Mouse (Mus musculus): Measurements from ENCODE around the gene Gm20388. TPM values are rescaled to one million over a fixed set of nuclear protein-coding genes. Genes with fewer than 3 reads are reported as not detected.
"Not testable (repeated sequence)": the region's sequence is repeated elsewhere in the genome, so short reads cannot be mapped to it uniquely, and the experiment has no call there.

Gene Gm20388
- polyA plus RNA-seq, 1 experiment from 2014 or later: 3.6 TPM

GRCm38 (mm10) chr8:123419711-123420110, 3509.1 kb downstream of the Gm20388 start:
- 82% methylated on average over 4 of the region's 4 CpGs for WGBS
- H3K36me3 ChIP-seq (replicated peaks): peaks cover 31% of the 10 kb centered on the region

DNA sequence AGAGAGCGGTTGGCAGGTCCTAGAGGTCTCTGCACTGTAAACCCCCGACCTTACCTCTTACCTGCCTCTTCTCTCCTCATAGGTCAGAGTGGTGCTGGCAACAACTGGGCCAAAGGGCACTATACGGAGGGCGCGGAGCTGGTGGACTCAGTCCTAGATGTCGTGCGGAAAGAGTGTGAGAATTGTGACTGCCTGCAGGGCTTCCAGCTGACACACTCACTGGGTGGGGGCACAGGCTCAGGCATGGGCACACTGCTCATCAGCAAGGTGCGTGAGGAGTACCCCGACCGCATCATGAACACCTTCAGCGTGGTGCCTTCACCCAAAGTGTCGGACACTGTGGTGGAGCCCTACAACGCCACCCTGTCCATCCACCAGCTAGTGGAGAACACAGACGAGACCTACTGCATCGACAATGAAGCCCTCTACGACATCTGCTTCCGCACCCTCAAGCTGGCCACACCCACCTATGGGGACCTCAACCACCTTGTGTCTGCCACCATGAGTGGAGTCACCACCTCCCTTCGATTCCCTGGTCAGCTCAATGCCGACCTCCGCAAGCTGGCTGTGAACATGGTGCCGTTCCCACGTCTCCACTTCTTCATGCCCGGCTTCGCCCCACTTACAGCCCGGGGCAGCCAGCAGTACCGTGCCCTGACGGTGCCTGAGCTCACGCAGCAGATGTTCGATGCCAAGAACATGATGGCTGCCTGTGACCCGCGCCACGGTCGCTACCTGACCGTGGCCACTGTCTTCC, 3510.1 kb downstream of the Gm20388 start:
- Histone ChIP-seq H3K4me1 (peaks cover 11% of the 10 kb centered on the region), H3K4me3 (no peak overlapping the region), H3K27me3 (replicated peaks; ENCODE audit: low read depth, poor library complexity, severe bottlenecking) (peaks cover 6% of the 10 kb centered on the region; the same call in 1 of the 2 replicates), H3K27ac (replicated peaks) (no peak overlapping the region), H3K36me3 (replicated peaks) (peaks cover 31% of the 10 kb centered on the region), H3K9me3 (no peaks in the 10 kb centered on the region)
- no peak for DNase-seq (ENCODE audit: low spot score)
- WGBS: 94% methylated on average over 34 of the region's 34 CpGs

More at GRCm38 (mm10) chr8:123419711-123420110, 3509.1 kb downstream of the Gm20388 start:
- H3K4me1 ChIP-seq: peaks cover 11% of the 10 kb centered on the region
- H3K4me3 ChIP-seq: no peak overlapping the region
- DNase-seq (ENCODE audit: low spot score): no peak
- H3K27ac ChIP-seq (replicated peaks): no peak overlapping the region
- peaks cover 6% of the 10 kb centered on the region; the same call in 1 of the 2 replicates for H3K27me3 ChIP-seq (replicated peaks; ENCODE audit: low read depth, poor library complexity, severe bottlenecking)
- H3K9me3 ChIP-seq: no peaks in the 10 kb centered on the region

GRCm38 (mm10) chr8:123421325-123421724, 3510.7 kb downstream of the Gm20388 start:
- Histone ChIP-seq H3K27ac (replicated peaks) (no peak overlapping the region), H3K27me3 (replicated peaks; ENCODE audit: low read depth, poor library complexity, severe bottlenecking) (peaks cover 6% of the 10 kb centered on the region; the same call in 1 of the 2 replicates), H3K9me3 (no peaks in the 10 kb centered on the region), H3K36me3 (replicated peaks) (peaks cover 31% of the 10 kb centered on the region), H3K4me3 (no peak overlapping the region), H3K4me1 (peaks cover 11% of the 10 kb centered on the region)
- DNase-seq (ENCODE audit: low spot score): no peak
- 89% methylated on average over 19 of the region's 19 CpGs for WGBS

DNA sequence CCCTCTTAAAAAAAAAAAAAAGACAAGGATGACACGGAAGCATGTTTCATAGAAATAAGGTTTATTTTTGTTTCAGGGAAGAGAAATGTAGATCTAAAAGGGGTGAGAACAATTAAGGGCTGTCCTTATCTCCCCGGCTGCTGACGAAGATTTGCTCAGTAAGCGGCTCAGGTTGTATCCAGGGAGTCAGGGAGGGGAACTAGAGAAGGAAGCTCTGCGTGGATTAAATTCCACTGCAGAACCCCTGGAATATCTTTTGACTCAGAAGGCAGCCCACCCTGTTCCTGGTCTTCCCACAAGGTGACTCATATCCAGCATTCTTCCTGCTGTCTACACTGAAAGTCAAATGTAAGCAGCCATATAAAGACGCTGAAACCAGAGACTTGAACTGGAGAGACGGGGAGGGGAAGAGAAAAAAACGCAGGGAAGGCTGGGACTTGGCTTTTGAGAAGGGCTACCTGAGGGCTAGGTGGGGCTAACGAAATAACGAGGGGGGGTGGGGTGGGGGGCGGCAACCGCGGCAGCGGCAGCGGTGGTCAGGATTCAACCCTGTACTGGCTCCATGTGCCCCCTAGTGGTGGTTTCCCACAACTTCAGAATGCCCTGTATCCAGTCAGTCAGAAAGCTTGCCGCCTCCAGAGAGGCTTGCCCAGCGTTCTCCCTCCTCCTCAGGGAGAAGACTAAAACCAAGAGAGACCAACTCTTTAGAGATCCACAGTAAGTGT, 3511.6 kb downstream of the Gm20388 start:
- 21% methylated on average over 17 of the region's 17 CpGs for WGBS
- Histone ChIP-seq H3K9me3 (peaks cover 6% of the 10 kb centered on the region), H3K4me1 (peaks cover 6% of the 10 kb centered on the region), H3K4me3 (peak overlapping the region; percentile 39), H3K36me3 (replicated peaks) (peaks cover 31% of the 10 kb centered on the region), H3K27me3 (replicated peaks; ENCODE audit: low read depth, poor library complexity, severe bottlenecking) (peaks cover 6% of the 10 kb centered on the region; the same call in 1 of the 2 replicates), H3K27ac (replicated peaks) (no peak overlapping the region)
- DNase-seq (ENCODE audit: low spot score): peak; percentile 78

GRCm38 (mm10) chr8:123422781-123423159, 3512.1 kb downstream of the Gm20388 start:
- no peak overlapping the region for H3K27ac ChIP-seq (replicated peaks)
- peaks cover 12% of the 10 kb centered on the region for H3K9me3 ChIP-seq
- peaks cover 31% of the 10 kb centered on the region for H3K36me3 ChIP-seq (replicated peaks)
- no peak for DNase-seq (ENCODE audit: low spot score)
- peaks cover 6% of the 10 kb centered on the region; the same call in 1 of the 2 replicates for H3K27me3 ChIP-seq (replicated peaks; ENCODE audit: low read depth, poor library complexity, severe bottlenecking)
- 14% methylated on average over 3 of the region's 3 CpGs for WGBS
- peak overlapping the region; percentile 39; the same call in 1 of the 2 replicates for H3K4me3 ChIP-seq
- peaks cover 6% of the 10 kb centered on the region for H3K4me1 ChIP-seq

GRCm38 (mm10) chr8:123423441-123423840, 3512.8 kb downstream of the Gm20388 start, which contains the start of gene Def8:
Def8 (plus strand) TSS chr8:123423527.
- peaks cover 27% of the 10 kb centered on the region for H3K36me3 ChIP-seq (replicated peaks)
- no peak within 1 kb of the TSS for H3K27ac ChIP-seq (replicated peaks)
- H3K27me3 ChIP-seq (replicated peaks; ENCODE audit: low read depth, poor library complexity, severe bottlenecking): peaks cover 6% of the 10 kb centered on the region; the same call in 1 of the 2 replicates
- peak within 1 kb of the TSS; percentile 39 for H3K4me3 ChIP-seq
- peaks cover 19% of the 10 kb centered on the region for H3K9me3 ChIP-seq
- DNase-seq (ENCODE audit: low spot score): no peak
- 67% methylated on average over 7 of the region's 7 CpGs for WGBS
- H3K4me1 ChIP-seq: peaks cover 6% of the 10 kb centered on the region

DNA sequence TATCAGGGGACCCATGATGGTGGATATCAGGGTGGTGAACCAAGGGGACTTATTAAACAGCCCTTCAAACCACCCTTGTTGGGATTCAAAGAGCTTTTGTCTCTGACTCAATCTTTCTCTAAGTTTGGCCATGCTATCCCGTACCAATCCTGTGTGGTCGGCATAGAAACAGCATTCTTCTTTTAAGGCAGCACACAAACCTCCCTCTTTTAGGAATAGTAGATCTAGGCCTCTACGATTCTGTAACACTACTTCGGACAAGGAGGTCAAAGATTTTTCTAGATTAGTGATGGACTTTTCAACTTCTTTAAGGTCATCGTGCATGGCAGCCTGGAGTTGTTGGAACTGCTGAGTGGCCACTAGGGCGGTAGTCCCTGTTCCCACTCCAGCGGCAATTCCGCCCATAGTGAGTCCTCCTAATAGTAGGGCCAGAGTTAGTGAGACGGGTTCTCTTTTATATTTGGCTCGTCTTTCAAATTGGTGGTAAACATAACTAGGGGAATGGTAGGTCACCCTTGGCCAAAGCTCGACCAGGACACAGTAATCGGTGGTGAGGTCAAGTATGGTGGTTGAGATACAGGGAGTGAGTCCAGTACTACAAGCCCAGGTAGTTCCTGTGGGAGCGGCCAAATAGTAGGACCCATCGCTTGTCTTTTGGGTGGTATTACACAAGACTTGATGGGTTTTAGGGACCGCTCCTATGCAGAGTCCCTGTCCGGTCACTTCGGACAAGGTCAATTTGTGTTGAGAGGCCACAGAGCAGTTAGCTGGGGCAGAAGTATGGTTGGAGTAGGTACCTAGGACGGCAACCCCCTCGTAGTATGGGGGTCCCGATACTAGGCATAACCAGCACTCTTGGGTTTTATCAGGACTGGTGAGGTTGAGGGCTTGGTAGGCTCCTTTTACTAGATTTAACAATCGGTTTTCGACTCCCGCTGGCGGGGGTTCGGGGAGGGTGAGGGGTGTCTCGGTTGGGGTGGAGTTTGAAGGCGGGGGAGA, 3516.2 kb downstream of the Gm20388 start:
- 95% methylated on average over 27 of the region's 27 CpGs for WGBS
- no peaks in the 10 kb centered on the region for H3K36me3 ChIP-seq (replicated peaks)
- peaks cover 48% of the 10 kb centered on the region for H3K9me3 ChIP-seq

DNA sequence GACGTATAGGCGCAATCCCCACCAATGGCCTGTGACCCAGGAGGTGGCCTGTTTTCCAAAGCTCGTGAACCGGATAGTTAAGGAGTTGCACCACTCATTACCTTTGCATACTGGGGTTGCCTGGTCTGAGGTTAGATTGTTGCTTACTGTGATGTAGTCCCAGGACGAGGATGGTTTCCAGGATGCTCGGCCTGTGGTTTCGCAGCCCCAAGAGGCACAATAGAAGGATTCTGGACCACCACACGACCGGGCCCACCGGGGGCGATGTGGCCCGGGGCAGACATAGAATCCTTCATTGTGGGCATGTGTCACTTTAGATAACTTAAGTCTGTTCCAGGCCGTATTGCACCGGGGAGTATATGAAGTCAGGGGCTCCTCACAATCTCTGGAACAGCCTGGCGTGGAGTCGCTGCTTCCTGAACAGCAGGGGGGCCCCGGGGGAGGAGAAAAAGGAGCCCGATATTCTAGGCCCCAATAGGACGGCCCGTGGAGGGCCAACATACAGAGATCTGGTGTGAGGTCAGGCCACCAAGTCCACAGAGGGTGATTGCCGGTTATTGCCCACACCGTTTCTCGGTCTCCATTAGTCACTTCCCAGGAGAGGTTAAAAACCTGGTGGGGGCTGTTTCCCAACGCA, 3517.1 kb downstream of the Gm20388 start:
- H3K9me3 ChIP-seq: peaks cover 57% of the 10 kb centered on the region
- H3K4me1 ChIP-seq: no peaks in the 10 kb centered on the region; the same call in 1 of the 2 replicates
- DNase-seq (ENCODE audit: low spot score): no peak
- H3K27ac ChIP-seq (replicated peaks): no peak overlapping the region
- no peaks in the 10 kb centered on the region for H3K27me3 ChIP-seq (replicated peaks; ENCODE audit: low read depth, poor library complexity, severe bottlenecking)
- H3K4me3 ChIP-seq: no peak overlapping the region
- H3K36me3 ChIP-seq (replicated peaks): no peaks in the 10 kb centered on the region
- WGBS: 94% methylated on average over 24 of the region's 24 CpGs

More for the DNA sequence above, 3516.2 kb downstream of the Gm20388 start:
- no peak for DNase-seq (ENCODE audit: low spot score)
- H3K4me1 ChIP-seq: peaks cover 6% of the 10 kb centered on the region
- no peaks in the 10 kb centered on the region for H3K27me3 ChIP-seq (replicated peaks; ENCODE audit: low read depth, poor library complexity, severe bottlenecking)
- H3K4me3 ChIP-seq: no peak overlapping the region
- no peak overlapping the region for H3K27ac ChIP-seq (replicated peaks)

GRCm38 (mm10) chr8:123428343-123428893, 3517.8 kb downstream of the Gm20388 start:
- Histone ChIP-seq H3K4me1 (no peaks in the 10 kb centered on the region; the same call in 1 of the 2 replicates), H3K9me3 (peaks cover 64% of the 10 kb centered on the region), H3K27ac (replicated peaks) (no peak overlapping the region), H3K27me3 (replicated peaks; ENCODE audit: low read depth, poor library complexity, severe bottlenecking) (no peaks in the 10 kb centered on the region), H3K36me3 (replicated peaks) (no peaks in the 10 kb centered on the region), H3K4me3 (no peak overlapping the region)
- DNase-seq (ENCODE audit: low spot score): no peak
- 96% methylated on average over 29 of the region's 29 CpGs for WGBS

- no peaks in the 10 kb centered on the region for H3K36me3 ChIP-seq (replicated peaks)
- DNase-seq (ENCODE audit: low spot score): no peak
- H3K4me1 ChIP-seq: no peaks in the 10 kb centered on the region
- no peaks in the 10 kb centered on the region for H3K27me3 ChIP-seq (replicated peaks; ENCODE audit: low read depth, poor library complexity, severe bottlenecking)
- WGBS: 96% methylated on average over 23 of the region's 23 CpGs
- no peak overlapping the region for H3K27ac ChIP-seq (replicated peaks)
- peaks cover 68% of the 10 kb centered on the region for H3K9me3 ChIP-seq
- H3K4me3 ChIP-seq: no peak overlapping the region
Measured at GRCm38 (mm10) chr8:123428939-123429721, 3518.5 kb downstream of the Gm20388 start.

GRCm38 (mm10) chr8:123429722-123430013, 3519.0 kb downstream of the Gm20388 start:
- H3K9me3 ChIP-seq: peaks cover 72% of the 10 kb centered on the region

More at GRCm38 (mm10) chr8:123429722-123430013, 3519.0 kb downstream of the Gm20388 start:
- H3K27ac ChIP-seq (replicated peaks); H3K27me3 ChIP-seq (replicated peaks; ENCODE audit: low read depth, poor library complexity, severe bottlenecking); H3K4me3 ChIP-seq; H3K36me3 ChIP-seq (replicated peaks); DNase-seq (ENCODE audit: low spot score); H3K4me1 ChIP-seq: not testable (repeated sequence)
- WGBS: 95% methylated on average over 15 of the region's 15 CpGs

All from embryonic facial prominence, embryonic 10.5 days (tissue).